ENCODE assay signal across 13 mouse cellular contexts in genomic region chr8:108904288-108904971, GRCm38 (mm10).
A peak's percentile ranks its signal among the peaks of the same experiment; 100 is the strongest.
DNase-seq lines count a peak whose midpoint lies in the region; ATAC-seq and TF ChIP-seq lines count a peak whose summit lies in the region.
"Had no signal": no experiment of that assay in that cellular context is flagged by ENCODE, and none has a peak within 500 bp of the region (broad histone marks: within the 10 kb centered on the region; RNA-seq: fewer than 3 reads in every experiment).

No protein-coding gene starts in this region.

- WGBS in lung, postnatal 0 days: 45% methylated on average over 11 of the region's 11 CpGs
- whole genome bisulfite sequencing in hindbrain, embryonic 14.5 days: 62% methylated on average over 11 of the region's 11 CpGs
- 60% methylated on average over 11 of the region's 11 CpGs for WGBS in midbrain, postnatal 0 days
- 71% methylated on average over 11 of the region's 11 CpGs for WGBS in liver, embryonic 12.5 days (ENCODE audit: insufficient replicate concordance)

- no peak overlapping the region for H3K9ac ChIP-seq in lung, postnatal 0 days (replicated peaks; ENCODE audit: low read depth)
- H3K9ac ChIP-seq in hindbrain, embryonic 14.5 days: peak overlapping the region; percentile 39
- H3K9ac ChIP-seq in midbrain, postnatal 0 days (replicated peaks; ENCODE audit: low read length, poor library complexity, severe bottlenecking): no peak overlapping the region
- no peak overlapping the region for H3K9ac ChIP-seq in liver, embryonic 12.5 days
- H3K9ac ChIP-seq: embryonic facial prominence, embryonic 15.5 days; neural tube, embryonic 12.5 days had no signal

- H3K4me2 ChIP-seq in lung, postnatal 0 days (replicated peaks; ENCODE audit: low read depth, low read length): no peak overlapping the region
- H3K4me2 ChIP-seq in hindbrain, embryonic 14.5 days (replicated peaks): no peak overlapping the region
- no peak overlapping the region for H3K4me2 ChIP-seq in midbrain, postnatal 0 days (ENCODE audit: low read depth, low read length, poor library complexity, severe bottlenecking)
- no peak overlapping the region for H3K4me2 ChIP-seq in liver, embryonic 12.5 days
- H3K4me2 ChIP-seq: embryonic facial prominence, embryonic 15.5 days; neural tube, embryonic 12.5 days had no signal

- no peak for TF ChIP-seq CTCF in lung, postnatal 0 days (IDR thresholded peaks at IDR 0.05)
- no peak for TF ChIP-seq CTCF in midbrain, postnatal 0 days (IDR thresholded peaks at IDR 0.05)

- H3K4me1 ChIP-seq in lung, postnatal 0 days (ENCODE audit: insufficient read depth, low read depth, low read length): peaks cover 20% of the 10 kb centered on the region
- peaks cover 76% of the 10 kb centered on the region for H3K4me1 ChIP-seq in hindbrain, embryonic 14.5 days (replicated peaks; ENCODE audit: control insufficient read depth, insufficient read depth, low read length)
- H3K4me1 ChIP-seq in midbrain, postnatal 0 days (ENCODE audit: insufficient read depth, low read length): peaks cover 22% of the 10 kb centered on the region
- peaks cover 2% of the 10 kb centered on the region; the same call in 1 of the 2 replicates for H3K4me1 ChIP-seq in liver, embryonic 12.5 days

- no peak overlapping the region for H3K27ac ChIP-seq in lung, postnatal 0 days (ENCODE audit: low read length)
- H3K27ac ChIP-seq in hindbrain, embryonic 14.5 days: peak overlapping the region; percentile 85
- peak overlapping the region; percentile 32; the same call in 1 of the 2 replicates for H3K27ac ChIP-seq in midbrain, postnatal 0 days (ENCODE audit: low read depth, low read length)
- no peak overlapping the region for H3K27ac ChIP-seq in liver, embryonic 12.5 days
- H3K27ac ChIP-seq: embryonic facial prominence, embryonic 15.5 days; neural tube, embryonic 12.5 days had no signal

- peak; percentile 36 for DNase-seq in lung, postnatal 0 days (ENCODE audit: low spot score)
- no peak for DNase-seq in lung, postnatal 25 days (ENCODE audit: low spot score)
- DNase-seq in hindbrain, embryonic 14.5 days (ENCODE audit: low spot score): no peak
- DNase-seq in midbrain, postnatal 0 days (ENCODE audit: low spot score): no peak
- no peak for DNase-seq in yolk sac, embryonic 10.5 days (ENCODE audit: low spot score)
- DNase-seq: adrenal gland, postnatal 14 days; cerebellum, postnatal 14 days; kidney, postnatal 4 days; liver had no signal

- no peaks in the 10 kb centered on the region for H3K9me3 ChIP-seq in lung, postnatal 0 days (ENCODE audit: low read length)
- no peaks in the 10 kb centered on the region for H3K9me3 ChIP-seq in hindbrain, embryonic 14.5 days (ENCODE audit: control insufficient read depth, low read length)
- no peaks in the 10 kb centered on the region for H3K9me3 ChIP-seq in midbrain, postnatal 0 days (ENCODE audit: low read length)
- no peaks in the 10 kb centered on the region for H3K9me3 ChIP-seq in liver, embryonic 12.5 days (replicated peaks)
- H3K9me3 ChIP-seq: embryonic facial prominence, embryonic 15.5 days; neural tube, embryonic 12.5 days had no signal

- peak; percentile 16; the same call in 1 of the 2 replicates for ATAC-seq in lung, postnatal 0 days
- ATAC-seq in activated CD4-positive, CD25-positive, alpha-beta regulatory T cell, adult 4 months: peak; percentile 69
- ATAC-seq in hindbrain, embryonic 14.5 days (ENCODE audit: low FRiP score): no peak
- ATAC-seq in midbrain, postnatal 0 days (ENCODE audit: low FRiP score): no peak
- ATAC-seq in liver, embryonic 12.5 days: no peak

- no peaks in the 10 kb centered on the region for H3K36me3 ChIP-seq in lung, postnatal 0 days (ENCODE audit: insufficient read depth, low read length)
- H3K36me3 ChIP-seq in hindbrain, embryonic 14.5 days (replicated peaks; ENCODE audit: control insufficient read depth, insufficient read depth): no peaks in the 10 kb centered on the region
- H3K36me3 ChIP-seq in midbrain, postnatal 0 days (ENCODE audit: insufficient read depth, low read length): no peaks in the 10 kb centered on the region
- no peaks in the 10 kb centered on the region for H3K36me3 ChIP-seq in liver, embryonic 12.5 days
- H3K36me3 ChIP-seq: embryonic facial prominence, embryonic 15.5 days; neural tube, embryonic 12.5 days had no signal

- 0 out of 2 replicates have a peak, but pooled peaks have one; percentile 25 for TF ChIP-seq EP300 in lung, postnatal 0 days (IDR thresholded peaks at IDR 0.05)

- no peak overlapping the region for H3K4me3 ChIP-seq in lung, postnatal 0 days (ENCODE audit: low read depth, low read length)
- H3K4me3 ChIP-seq in hindbrain, embryonic 14.5 days (replicated peaks; ENCODE audit: low read length): no peak overlapping the region
- no peak overlapping the region for H3K4me3 ChIP-seq in midbrain, postnatal 0 days (ENCODE audit: low read depth, low read length)
- no peak overlapping the region for H3K4me3 ChIP-seq in liver, embryonic 12.5 days
- H3K4me3 ChIP-seq: embryonic facial prominence, embryonic 15.5 days; neural tube, embryonic 12.5 days had no signal

- no peaks in the 10 kb centered on the region for H3K27me3 ChIP-seq in lung, postnatal 0 days (replicated peaks; ENCODE audit: insufficient read depth, low read length)
- H3K27me3 ChIP-seq in hindbrain, embryonic 14.5 days (ENCODE audit: control insufficient read depth, insufficient read depth, low read length): no peaks in the 10 kb centered on the region
- no peaks in the 10 kb centered on the region for H3K27me3 ChIP-seq in midbrain, postnatal 0 days (ENCODE audit: insufficient read depth, low read length)
- no peaks in the 10 kb centered on the region for H3K27me3 ChIP-seq in liver, embryonic 12.5 days (replicated peaks)
- H3K27me3 ChIP-seq: embryonic facial prominence, embryonic 15.5 days; neural tube, embryonic 12.5 days had no signal

Comparison
In these comparisons a context has a peak if more than half of its experiments do, and no peak if none do; other contexts are left out.
1. ATAC-seq: peak in lung, postnatal 0 days (single experiment) and activated CD4-positive, CD25-positive, alpha-beta regulatory T cell, adult 4 months (single experiment); none in hindbrain, embryonic 14.5 days (single experiment), midbrain, postnatal 0 days (single experiment) and liver, embryonic 12.5 days (single experiment).
2. H3K27ac ChIP-seq: peak in hindbrain, embryonic 14.5 days (single experiment) and midbrain, postnatal 0 days (single experiment); none in lung, postnatal 0 days (single experiment) and liver, embryonic 12.5 days (single experiment).